Mouse (Mus musculus) heart, postnatal 36 days (tissue): ENCODE measurements around the gene Arcn1. TPM values are rescaled to one million over a fixed set of nuclear protein-coding genes. Genes with fewer than 3 reads are reported as not detected.

ENCODE experiments used
- DNase-seq, 2 experiments: peaks; one replicate each; pipeline ENCODE4 v3.0.0; 2021 to 2022
- intact Hi-C: fragments of 180-260 bp; cut with DNase I; formaldehyde crosslinking; loops from one replicate; pipeline ENCODE4 v1.15.1; 2025
- total RNA-seq, 2 experiments: library from RNA; stranded (reverse); gene quantifications; 2 replicates each; pipeline ENCODE4 v1.2.3; 2021

Gene Arcn1
- total RNA-seq, 2 experiments from 2014 or later: 84.4 to 89.0 TPM

DNA sequence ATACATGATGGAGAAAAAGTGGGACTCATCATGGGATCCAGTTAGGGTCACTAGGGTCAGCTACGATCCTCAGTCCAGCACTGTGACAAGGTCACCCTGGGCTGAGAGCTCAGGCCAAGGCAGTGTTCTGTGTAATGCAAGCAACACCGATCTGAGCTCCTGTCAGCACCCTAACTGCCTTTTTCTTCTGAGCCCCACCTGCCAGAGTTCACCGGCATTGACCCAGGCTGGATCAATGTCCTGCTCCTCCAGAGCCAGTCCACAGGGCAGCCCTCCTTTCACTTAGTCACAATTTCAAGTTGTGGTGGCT, 45.8 kb downstream of the Arcn1 start:
- intact Hi-C loops: loop anchor here (1.0 kb wide), 1 partner anchor 48 kb away; no protein-coding TSS in a partner anchor
- peak in 1 of 2 experiments; percentile 40 for DNase-seq

DNA sequence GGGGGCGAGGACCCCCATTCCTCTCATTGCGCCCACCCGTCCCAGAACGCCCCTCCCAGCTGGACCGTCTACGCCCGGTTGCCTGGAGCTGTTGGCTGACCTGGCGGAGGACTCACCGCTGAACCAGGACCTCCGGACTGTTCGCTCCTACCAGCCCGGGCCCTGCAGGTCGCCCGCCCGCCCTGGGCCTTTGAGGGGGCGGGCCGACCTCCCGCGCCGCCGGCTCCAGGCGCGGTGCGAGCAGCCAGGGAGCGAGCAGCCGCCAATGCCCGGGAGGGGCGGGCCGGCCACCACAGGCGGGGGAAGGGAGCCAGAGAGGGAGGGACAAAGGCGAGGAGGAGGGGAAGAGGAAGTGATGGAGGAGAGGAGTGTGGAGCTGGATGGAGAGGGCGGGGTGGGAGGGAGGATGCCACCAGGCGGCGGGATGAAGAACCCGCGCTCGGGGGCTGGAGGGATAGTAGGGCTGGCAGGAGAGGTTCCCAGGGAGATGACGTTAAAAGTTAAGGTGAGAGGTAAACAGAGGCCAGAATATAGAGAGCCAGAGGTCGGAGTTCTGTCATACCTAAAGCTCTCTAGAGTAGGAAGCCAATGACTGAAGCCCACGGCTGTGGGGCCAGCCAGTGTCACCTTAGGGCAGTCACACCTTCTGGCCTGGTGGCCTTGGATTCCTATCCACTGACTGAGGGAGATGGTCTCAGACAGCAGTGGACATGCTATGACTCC, 46.3 kb downstream of the Arcn1 start:
- peak; percentile 87 to 90 for DNase-seq
- intact Hi-C loops: no loop called here

DNA sequence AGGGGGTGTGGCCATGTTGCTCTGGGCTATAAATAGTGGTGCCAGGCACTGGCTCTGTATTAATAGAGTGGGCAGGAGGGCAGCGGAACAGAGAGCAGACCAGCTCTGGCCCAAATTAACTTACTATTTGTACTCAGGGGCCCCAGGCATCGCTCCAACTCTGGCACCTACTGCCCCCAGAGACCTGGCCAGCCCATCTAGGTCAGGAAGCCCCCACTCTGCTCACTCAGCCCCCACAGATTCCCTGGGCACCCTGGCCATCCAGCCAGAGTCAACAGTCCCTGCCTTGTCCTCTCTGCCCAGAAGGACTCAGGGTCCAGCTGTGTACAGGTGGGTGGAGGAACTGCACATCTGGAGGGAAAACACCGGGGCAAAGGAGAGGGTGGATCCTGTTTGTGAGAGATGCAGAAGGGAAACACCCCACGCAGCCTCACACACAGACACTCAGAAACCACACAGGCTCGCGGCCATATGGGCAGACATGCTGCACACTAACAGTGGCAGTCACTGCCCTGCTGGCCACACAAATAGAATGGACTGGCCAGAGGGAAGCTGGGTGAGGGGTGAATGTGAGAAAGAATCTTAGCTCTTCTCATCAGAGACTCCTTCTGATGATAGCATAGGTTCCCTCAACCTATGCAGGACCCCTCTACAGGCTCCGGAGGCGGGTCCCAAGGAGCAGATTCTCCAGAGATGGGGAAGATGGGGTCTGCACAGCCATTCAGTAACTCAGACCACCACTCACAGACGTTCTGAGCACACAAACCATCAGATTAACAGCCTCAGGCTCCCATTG, 47.1 kb downstream of the Arcn1 start:
- intact Hi-C loops: no loop called here
- peak; percentile 37 to 40 for DNase-seq

DNA sequence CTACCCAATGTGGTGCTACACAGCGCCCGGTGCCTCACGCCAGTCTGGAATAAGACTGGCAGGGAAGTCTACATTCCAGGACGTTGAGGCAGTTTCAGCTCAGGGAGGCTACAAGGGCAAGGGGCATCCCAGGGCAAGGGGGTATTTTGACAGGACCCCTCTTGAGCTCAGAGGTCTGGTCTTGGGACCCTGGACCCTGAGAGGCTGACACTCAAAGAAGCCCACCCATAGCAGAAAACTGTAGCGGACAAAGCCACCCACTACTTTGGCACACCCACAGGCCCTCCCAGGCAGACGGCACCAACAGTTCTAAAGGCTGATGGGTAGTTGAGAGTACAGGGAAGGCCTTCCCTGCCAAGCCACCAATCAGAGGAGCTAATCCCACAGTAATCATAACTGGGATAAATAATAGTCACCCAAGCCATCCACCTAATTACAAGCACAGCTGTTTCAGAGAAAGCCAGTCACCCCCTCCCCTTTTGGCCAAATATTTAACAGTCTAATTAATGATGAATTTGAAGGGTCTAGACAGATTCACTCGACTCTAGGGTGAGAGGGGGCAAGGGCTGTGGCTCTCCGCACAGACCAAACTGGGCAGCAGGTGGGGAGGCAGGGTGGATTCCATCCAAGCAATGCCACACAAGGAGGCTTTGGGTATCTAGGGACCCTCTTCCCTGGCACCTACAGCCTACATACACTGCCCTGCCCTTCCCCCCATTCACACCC, 47.9 kb downstream of the Arcn1 start:
- intact Hi-C loops: no loop called here
- DNase-seq: no peak

DNA sequence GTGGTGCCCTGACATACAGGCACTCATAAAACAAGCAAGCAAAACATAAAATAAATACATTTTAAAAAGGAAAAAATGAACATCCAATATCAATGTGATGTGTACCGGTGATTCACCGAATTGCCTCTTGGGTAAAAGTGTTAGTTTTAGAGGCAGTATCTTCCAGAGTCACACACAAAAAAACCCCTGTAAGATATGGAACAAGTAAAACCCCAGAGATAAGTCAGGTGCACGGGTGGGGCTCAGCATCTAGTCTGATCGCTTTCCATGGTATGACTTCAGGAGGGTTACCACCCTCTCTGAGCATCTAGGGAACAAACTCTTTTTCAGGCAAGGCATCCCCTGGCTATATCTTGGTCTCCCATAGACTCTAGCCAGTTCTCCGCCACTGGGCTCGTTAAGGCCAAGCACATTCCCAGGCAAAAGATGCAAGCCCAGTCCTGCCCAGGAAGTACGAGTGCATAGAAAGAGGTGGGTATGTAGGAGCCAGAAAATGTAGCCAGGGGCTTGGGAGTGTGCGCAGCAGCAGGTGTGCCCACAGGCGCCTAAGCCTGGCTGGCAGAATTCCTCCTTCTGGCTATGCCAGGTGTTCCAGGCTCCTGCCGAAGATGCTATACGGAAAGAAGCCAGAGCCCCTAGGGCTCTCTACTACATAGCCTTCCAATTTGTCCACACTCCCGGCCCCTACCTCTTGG, 48.6 kb downstream of the Arcn1 start:
- intact Hi-C loops: no loop called here
- DNase-seq: no peak

DNA sequence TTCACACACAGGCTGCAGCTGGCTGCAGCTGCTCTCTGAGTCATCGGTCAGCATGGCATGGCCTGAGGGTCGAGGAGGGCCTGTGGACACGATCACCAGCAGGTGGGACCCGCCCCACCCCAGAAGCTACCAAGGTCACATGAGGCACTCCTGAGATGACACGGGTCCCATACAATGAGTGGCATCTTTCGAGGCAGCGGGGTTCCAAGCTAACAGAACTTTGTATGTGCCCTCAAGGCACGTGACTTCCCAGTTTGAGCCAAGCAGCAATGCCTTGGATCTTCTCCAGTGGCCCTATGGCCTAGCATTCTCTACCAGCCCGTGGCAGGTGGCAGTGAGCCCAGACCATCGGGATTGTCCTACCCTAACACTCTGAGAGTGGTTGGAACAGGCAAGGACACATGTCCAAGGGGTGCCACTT, 49.8 kb downstream of the Arcn1 start:
- intact Hi-C loops: no loop called here
- peak; percentile 64 to 73 for DNase-seq

DNA sequence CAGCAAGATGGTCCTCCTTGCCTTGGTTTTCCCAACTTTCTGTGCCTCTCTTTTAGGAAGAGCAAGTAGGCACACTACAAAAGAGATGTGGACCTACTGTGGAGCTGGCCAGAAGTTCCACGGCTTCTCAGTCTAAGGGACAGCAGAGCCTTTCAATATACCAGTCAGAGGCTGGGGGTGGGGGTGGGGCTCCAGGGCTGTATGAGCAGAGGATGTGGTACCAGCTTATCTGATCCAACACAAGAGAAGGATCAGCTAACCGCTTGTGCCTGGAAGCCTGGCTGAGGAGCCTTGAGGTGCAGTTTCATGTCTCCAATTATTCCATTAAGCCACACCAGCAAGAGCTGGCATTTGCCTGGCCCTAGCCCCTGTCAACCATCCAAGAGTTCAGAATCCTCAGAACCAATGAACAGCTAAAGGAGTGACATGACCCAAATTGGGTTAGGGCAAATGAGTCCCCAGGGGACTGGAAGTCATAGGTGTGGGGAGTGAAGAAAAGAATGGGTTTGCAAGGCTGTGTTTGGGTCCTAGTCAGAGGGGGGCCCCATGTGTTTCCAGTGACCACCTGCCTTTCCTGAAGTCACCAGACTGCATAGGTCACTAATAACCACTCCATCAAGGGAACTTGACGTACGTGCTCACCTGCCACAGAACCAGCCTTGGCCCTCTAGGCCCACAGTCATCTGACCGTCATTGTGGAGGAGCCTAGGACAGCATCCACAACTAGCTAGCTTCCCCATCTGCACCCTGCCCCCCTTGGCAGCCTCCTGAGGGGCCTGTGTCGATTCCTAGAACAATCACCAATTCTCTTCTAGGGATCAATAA, 50.4 kb downstream of the Arcn1 start:
- DNase-seq: no peak
- intact Hi-C loops: no loop called here

DNA sequence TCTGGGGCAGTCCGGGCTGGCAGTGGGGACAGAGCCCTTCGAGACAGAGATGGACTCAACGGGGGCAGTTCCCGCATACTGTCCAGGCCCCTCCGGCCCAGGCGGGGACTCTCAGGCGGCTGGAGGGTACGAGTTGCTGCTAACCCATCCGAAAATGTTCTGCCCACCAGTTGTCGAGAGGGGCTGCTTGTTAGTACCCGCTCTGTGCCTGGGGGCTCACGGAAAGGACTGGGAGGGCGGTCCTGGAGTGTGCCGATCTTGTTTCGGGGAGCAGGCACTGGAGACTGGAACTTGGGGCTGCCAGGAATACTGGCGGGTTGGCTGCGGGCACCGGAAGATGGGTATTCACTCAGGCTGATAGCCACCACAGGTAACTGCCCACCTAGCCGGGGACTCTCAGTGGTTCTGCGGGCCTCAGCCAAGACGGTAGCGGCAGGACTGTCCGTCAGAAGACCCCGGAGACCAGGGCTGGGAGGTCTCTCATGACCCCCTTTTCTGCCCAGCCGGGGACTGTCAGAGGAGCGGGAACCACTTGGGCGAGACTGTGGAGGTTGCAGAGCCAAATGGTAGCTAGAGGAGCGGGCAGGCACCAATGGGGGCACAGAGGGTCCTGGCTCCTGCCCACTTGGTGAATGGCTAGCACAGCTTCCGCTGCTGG, 51.8 kb downstream of the Arcn1 start:
- intact Hi-C loops: no loop called here

DNA sequence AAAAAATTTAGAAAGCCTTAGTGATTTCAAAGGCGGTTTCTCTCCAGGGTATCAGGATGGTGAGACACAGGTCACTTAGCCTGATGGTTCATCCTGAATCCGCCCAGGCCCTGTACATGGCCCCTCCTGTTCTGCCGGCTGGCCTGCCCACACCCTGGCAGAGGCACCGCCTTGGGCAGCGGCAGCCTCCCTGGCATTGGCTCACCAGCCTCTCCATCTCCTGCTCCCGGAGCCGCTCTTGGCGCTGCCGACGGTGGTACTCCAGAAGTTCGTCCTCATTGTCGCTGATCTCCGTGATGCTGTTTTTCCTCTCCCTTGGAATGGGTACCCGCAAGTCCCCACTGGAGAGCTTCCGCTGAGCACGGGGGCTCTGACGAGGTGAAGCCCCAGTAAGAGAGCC, 52.5 kb downstream of the Arcn1 start:
- no peak for DNase-seq
- intact Hi-C loops: no loop called here

More for the DNA sequence above, 51.8 kb downstream of the Arcn1 start:
- DNase-seq: no peak

DNA sequence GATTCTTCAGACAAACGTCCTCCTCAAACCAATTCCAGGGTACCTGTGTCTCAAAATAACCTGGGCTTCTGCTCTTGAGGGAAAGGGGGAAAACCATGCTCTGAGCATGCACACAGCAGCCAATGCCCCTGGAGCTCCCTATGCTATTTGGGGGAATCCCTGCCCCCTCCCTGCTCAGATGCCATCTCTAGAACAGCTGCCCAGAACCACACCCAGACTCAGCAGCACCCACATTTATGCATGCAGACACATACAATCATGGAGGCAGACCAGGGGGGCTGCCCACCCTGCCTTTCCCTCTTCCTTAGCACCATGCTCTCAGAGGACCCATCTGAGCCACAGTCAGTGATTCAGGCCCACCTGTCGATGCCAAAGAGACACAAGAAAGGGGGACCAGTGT, 54.1 kb downstream of the Arcn1 start:
- intact Hi-C loops: loop anchor here (5.0 kb wide), 1 partner anchor 34 kb away; no protein-coding TSS in a partner anchor

DNA sequence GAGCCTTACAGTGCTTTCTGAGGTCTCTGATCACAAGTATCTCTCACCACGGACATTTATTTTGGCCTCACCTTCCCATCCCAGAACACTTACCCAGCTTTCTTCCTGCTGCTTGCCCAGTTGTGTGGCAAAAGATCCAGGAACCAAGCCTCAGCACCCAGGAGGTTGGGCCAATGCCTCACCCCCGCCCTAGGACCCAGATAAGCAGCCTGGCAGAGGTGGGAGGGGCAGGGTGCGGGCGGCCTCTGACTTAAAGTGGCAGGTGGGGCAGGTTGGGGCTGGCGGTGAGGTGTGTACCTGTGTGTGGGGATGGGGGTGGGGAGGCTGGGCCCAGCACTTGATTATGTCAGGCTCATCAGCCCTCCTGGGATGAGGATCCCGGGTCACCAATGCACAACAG, 54.6 kb downstream of the Arcn1 start:
- DNase-seq: no peak
- intact Hi-C loops: loop anchor here (5.0 kb wide), 1 partner anchor 34 kb away; no protein-coding TSS in a partner anchor

More for the DNA sequence above, 54.1 kb downstream of the Arcn1 start:
- no peak for DNase-seq

DNA sequence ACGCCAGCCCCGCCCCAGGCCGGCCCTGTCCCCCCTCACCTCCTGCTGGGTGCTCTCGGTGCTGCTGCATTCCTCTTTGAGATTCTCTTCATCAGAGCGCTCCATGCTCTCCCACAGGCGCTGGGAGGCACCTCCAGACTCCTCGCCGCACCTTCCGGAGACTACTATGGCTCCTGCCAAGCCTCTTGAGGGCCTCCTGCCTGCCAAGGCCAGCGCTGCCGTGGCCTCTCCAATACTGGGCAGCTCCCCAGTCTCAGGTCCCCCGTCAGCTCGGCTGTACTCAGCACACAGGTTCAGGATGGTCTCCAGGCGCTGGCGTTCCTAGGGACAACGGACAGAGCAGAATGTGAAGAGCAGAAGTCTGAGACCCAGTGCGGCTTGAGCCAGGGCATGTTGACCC, 56.0 kb downstream of the Arcn1 start:
- DNase-seq: no peak
- intact Hi-C loops: loop anchor here (5.0 kb wide), 1 partner anchor 36 kb away; no protein-coding TSS in a partner anchor

DNA sequence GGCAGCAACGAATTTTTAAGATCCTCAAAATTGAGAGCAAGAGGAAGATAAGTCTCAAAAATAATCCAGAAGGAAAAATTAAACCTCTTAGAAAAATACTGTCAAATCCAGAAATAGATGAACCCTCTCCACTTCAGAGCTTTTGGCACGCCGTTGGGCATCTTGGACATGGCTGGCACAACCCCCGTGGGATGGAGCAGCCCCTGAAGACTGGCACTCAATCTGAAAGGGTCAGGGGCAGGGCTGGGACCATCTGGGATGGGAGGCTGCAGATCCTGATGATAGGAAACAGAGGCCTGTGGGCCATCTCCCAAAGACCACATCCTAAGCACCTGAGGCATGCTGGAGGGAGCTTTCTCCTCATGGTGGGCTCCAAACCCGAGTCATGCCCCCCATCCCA, 57.4 kb downstream of the Arcn1 start:
- intact Hi-C loops: loop anchor here (5.0 kb wide), 1 partner anchor 37 kb away; no protein-coding TSS in a partner anchor
- no peak for DNase-seq

DNA sequence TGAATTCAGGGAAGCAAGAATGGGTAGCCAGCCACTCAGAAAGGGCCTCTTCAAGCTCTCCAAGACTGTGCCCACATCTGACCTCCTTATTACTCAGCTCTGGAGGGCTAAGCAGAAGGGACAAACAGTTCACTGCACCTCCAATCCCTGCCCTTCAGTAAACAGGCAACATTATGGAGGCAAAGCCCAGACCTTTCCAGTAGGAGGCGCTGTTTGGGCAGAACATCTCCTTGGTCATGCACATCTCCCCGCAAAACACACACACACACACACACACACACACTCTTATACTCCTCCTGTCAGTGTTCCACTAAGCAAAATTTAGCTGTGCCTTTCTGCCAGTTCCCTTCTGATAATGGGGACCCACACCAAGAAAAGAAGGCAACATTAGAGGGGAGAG, 58.0 kb downstream of the Arcn1 start:
- peak in 1 of 2 experiments; percentile 22 for DNase-seq
- intact Hi-C loops: no loop called here

DNA sequence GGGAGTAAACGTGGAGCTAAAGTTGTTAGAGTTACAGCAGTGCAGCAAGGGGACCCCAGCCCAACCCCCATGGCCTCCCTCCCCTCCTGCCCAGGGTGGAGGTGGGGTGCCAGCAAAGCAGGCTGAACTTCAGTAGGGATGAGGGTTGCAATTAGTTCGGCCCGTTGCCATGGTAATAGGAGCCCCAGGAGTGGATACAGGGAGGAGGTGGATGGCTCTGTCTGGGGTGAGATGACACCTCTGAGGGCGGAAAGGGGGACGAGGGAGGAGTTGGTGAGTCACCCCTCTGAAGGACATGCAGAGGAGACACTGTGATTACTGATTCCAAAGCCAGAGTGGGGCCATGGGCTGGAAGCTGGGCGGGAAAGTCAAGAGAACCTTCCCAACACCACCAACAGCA, 58.7 kb downstream of the Arcn1 start:
- intact Hi-C loops: no loop called here
- peak in 1 of 2 experiments; percentile 19 for DNase-seq

DNA sequence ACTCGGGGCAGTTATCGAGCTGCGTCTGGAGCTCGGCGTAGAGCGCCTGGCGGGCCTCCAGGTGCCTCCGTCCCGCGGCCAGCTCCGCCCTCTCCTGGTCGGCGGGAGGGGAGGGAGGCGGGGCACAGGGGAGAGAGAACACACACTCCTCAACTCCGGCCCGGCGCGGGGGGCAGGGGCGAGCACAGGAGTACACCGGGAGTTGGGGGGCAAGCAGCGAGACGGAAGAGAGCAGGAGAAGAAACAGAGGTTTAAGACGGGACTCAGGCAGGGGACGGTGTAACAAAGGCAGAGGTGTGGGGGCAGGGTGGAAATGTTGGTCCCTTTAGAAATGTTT, 59.2 kb downstream of the Arcn1 start:
- intact Hi-C loops: no loop called here
- peak; percentile 81 to 83 for DNase-seq

DNA sequence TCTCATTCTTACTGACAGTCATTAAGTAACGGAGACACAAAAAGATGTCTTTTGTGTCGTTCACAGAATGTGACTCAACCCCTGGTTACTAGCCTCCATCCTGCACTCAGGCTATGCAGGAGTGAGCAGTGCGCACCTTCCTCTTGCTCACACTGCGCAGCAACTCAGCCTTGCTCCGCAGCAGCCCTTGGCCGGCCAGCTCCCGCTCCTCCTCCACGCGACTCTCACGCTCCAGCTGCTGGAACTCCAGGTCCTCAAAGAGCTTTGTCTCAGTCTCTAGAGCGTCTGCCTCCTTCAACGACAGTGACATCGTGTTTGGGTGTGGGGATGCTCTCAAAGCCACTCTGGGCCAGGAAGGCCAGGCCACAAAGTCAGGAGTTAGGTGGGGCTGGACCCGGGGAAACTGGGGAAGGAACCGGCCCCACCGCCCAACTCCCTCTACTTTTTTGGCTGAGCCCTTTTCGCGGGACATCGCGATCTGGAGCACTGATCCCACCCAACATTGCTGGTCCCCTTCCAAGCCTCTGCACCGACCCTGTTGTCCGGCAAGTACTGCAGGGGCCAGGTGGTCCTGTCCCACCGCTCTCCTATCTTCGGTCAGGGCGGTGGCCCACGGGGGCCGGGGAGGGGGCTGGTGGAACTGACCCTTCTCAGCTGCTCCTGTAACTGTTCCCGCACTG, 59.8 kb downstream of the Arcn1 start:
- intact Hi-C loops: no loop called here

DNA sequence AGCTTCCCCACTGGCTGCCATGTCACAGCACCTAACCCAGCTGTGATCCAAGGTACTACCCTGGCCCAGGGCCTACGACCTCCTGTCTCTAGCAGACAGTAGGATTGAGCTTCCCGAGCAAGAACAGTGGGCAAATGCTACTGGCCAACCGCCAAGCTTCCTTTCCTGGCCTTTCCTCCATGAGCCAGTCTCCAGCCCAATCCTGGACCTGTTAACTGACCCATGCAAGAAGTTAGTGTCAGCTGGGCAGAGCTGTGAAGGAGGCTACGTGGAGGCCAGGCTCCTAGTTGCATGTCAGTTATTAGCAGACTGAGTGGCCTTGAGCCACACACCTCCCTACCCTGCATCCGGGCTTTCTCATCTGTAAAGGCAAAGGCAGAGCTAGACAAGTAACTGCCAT, 67.9 kb downstream of the Arcn1 start:
- intact Hi-C loops: no loop called here
- no peak for DNase-seq

More for the DNA sequence above, 59.8 kb downstream of the Arcn1 start:
- no peak for DNase-seq

DNA sequence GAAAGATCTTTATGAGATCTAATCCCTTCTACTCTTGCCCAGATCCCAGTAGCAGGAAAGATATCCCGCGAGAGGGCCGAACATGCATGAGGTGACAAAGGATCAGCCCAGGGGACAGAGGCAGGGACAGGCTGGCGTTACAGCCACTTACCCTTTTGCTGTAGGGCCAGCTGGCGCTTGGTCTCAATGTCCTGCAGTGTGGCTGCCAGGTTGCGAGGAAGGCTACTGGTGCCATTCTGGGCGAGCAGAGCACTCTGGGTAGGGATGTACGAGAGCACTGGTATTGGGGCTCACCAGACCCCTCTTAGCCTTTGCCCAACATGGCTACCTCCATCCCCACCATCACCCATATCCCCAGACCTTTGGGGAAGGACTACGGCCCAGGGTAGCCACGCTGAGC, 68.4 kb downstream of the Arcn1 start:
- no peak for DNase-seq
- intact Hi-C loops: no loop called here
